Mouse (Mus musculus) E14TG2a.4 (cell line): Measurements from ENCODE around the gene Dexi.

ENCODE experiments used
- CTCF ChIP-seq: conservative IDR thresholded peaks from 2 replicates; pipeline ENCODE4 v1.5.1; 2014; ENCODE audit warnings: low read length
- NANOG ChIP-seq: IDR thresholded peaks from 2 replicates; pipeline ENCODE4 v1.6.1; 2014; ENCODE audit warnings: borderline replicate concordance, low read length, mixed read lengths

- no peak for TF ChIP-seq CTCF
- no peak for TF ChIP-seq NANOG
Observed at GRCm38 (mm10) chr16:10491716-10492115, 51.1 kb downstream of the Dexi start.
